Mouse (Mus musculus): ENCODE measurements around the gene Ankrd63. TPM values are rescaled to one million over a fixed set of nuclear protein-coding genes. Genes with fewer than 3 reads are reported as not detected.
A peak's percentile ranks its signal among the peaks of the same experiment; 100 is the strongest.

The Ankrd63 gene
- polyA plus RNA-seq, 1 experiment from 2014 or later, result 0.06 TPM

DNA sequence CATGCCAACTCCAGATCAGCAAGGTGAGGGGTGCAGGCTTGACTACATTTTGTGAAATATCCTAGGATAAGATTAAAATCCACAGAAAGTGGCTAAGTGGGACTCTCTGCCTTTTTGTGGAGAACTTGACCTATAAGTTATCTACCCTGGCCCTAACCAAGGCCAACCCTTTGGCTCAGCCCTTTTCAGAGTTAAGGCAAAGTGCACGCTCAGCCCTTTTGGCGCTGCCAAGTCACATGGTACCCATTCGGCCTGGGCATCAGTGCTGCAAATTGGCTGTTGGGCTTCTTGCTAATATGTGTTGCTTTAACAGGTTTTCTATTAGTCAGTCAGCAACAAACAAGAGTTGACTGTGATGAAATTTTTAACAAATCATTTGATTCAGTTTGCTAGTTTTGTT, 16.0 kb downstream of the Ankrd63 start:
- WGBS (ENCODE audit: insufficient replicate concordance), result 80% methylated on average over 3 of the region's 3 CpGs

DNA sequence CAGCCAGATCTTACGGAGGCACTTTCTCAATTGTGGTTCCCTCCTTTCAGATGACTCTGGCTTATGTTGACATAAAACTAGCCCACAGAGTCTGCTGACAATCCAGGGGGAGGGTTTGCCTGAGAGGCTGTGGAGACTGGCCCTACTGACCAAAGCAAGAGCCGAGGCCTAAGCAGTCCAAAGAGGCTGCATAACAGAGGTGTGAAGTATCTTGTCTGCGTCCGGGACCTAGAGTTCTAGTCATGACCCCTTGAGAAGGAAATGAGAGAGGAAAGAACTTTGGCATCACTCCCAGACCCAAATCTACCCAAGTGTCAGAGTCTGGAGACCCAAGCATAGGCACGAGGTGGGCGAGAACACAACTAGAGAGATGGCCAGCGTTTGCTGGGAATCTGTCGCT, 17.1 kb downstream of the Ankrd63 start:
- H3K36me3 ChIP-seq (ENCODE audit: control insufficient read depth, insufficient read depth), result no peaks in the 10 kb centered on the region
- no peak overlapping the region for H3K9ac ChIP-seq (ENCODE audit: low read depth, low read length)
- H3K9me3 ChIP-seq (replicated peaks; ENCODE audit: control insufficient read depth, low read length), result no peaks in the 10 kb centered on the region
- WGBS (ENCODE audit: insufficient replicate concordance), result 59% methylated on average over 8 of the region's 8 CpGs
- no peak for ATAC-seq (ENCODE audit: low read depth)
- H3K27ac ChIP-seq (ENCODE audit: low read length), result no peak overlapping the region
- no peaks in the 10 kb centered on the region for H3K4me1 ChIP-seq (ENCODE audit: control insufficient read depth, low read depth, low read length)
- H3K4me3 ChIP-seq (ENCODE audit: low read depth, low read length), result no peak overlapping the region
- H3K4me2 ChIP-seq (ENCODE audit: low read depth, low read length), result no peak overlapping the region
- no peaks in the 10 kb centered on the region; the same call in 1 of the 2 replicates for H3K27me3 ChIP-seq (ENCODE audit: control insufficient read depth, insufficient read depth, low read depth, low read length)

More for the DNA sequence above, 16.0 kb downstream of the Ankrd63 start:
- Histone ChIP-seq H3K27ac (ENCODE audit: low read length) (no peak overlapping the region), H3K27me3 (ENCODE audit: control insufficient read depth, insufficient read depth, low read depth, low read length) (no peaks in the 10 kb centered on the region; the same call in 1 of the 2 replicates), H3K9me3 (replicated peaks; ENCODE audit: control insufficient read depth, low read length) (no peaks in the 10 kb centered on the region), H3K36me3 (ENCODE audit: control insufficient read depth, insufficient read depth) (no peaks in the 10 kb centered on the region), H3K4me2 (ENCODE audit: low read depth, low read length) (no peak overlapping the region), H3K4me3 (ENCODE audit: low read depth, low read length) (no peak overlapping the region), H3K4me1 (ENCODE audit: control insufficient read depth, low read depth, low read length) (no peaks in the 10 kb centered on the region), H3K9ac (ENCODE audit: low read depth, low read length) (no peak overlapping the region)
- no peak for ATAC-seq (ENCODE audit: low read depth)

DNA sequence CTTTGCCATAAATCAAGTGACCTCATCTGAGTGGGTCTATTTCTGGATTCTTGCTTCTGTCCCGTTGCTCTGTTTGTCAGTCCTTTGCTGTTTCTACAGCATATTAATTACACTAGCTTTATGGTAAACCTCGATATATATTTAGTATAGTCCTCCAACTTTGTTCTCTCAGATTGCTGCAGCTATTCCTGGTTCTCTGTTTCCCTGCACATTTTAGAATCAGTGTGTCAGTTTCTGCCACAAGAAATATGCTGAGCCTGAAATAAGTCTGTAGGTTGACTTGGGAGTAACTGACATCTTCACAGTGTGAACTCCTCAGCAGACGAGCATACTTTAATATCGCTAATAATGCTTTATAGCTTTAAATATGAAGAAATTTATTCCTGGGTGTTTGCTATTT, 18.7 kb downstream of the Ankrd63 start:
- Histone ChIP-seq H3K36me3 (ENCODE audit: control insufficient read depth, insufficient read depth) (no peaks in the 10 kb centered on the region), H3K4me3 (ENCODE audit: low read depth, low read length) (no peak overlapping the region), H3K4me1 (ENCODE audit: control insufficient read depth, low read depth, low read length) (no peaks in the 10 kb centered on the region), H3K27ac (ENCODE audit: low read length) (no peak overlapping the region), H3K27me3 (ENCODE audit: control insufficient read depth, insufficient read depth, low read depth, low read length) (peaks cover 1% of the 10 kb centered on the region; the same call in 1 of the 2 replicates), H3K9me3 (replicated peaks; ENCODE audit: control insufficient read depth, low read length) (no peaks in the 10 kb centered on the region), H3K9ac (ENCODE audit: low read depth, low read length) (no peak overlapping the region), H3K4me2 (ENCODE audit: low read depth, low read length) (no peak overlapping the region)
- ATAC-seq (ENCODE audit: low read depth), result no peak
- 69% methylated on average over 4 of the region's 4 CpGs for WGBS (ENCODE audit: insufficient replicate concordance)

DNA sequence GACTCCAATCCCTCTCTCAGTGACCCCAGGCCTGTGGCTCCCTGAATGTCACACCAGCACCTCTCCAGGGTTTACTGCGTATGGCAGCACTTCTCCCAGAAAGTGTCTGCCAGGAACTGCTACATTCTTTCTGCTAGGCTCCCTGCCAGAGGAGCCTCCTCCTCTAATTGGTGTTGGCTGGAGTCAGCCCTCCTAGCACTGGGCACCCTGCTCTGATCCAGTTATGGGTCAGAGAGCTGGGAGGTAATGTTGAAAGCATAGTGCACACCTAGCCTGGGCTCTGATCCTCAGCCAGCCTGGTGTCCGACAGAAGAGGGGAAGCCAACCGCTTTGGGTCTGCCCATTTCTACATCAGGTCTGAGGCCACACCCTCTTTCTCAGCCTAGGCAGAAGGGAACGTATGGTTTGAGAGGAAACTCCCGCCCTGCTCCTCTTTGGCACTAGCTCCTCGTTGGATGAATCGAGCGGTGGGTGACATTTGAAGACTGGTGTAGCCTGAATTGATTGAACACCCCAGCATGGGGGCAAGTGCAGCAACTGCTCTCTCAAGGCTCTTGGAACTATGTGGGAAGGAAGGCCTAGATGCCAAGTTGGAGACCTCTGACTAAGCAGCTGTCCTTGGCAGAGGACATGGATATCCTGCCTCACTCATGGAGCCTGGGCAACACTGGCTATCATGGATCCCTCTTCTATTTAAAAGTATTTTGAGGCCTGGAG, 21.1 kb downstream of the Ankrd63 start:
- H3K27ac ChIP-seq (ENCODE audit: low read length), result no peak overlapping the region
- no peak overlapping the region for H3K9ac ChIP-seq (ENCODE audit: low read depth, low read length)
- no peak overlapping the region for H3K4me3 ChIP-seq (ENCODE audit: low read depth, low read length)
- no peak for ATAC-seq (ENCODE audit: low read depth)
- H3K4me1 ChIP-seq (ENCODE audit: control insufficient read depth, low read depth, low read length), result peaks cover 3% of the 10 kb centered on the region
- H3K36me3 ChIP-seq (ENCODE audit: control insufficient read depth, insufficient read depth), result no peaks in the 10 kb centered on the region
- WGBS (ENCODE audit: insufficient replicate concordance), result 35% methylated on average over 8 of the region's 8 CpGs
- no peak overlapping the region for H3K4me2 ChIP-seq (ENCODE audit: low read depth, low read length)
- no peaks in the 10 kb centered on the region for H3K9me3 ChIP-seq (replicated peaks; ENCODE audit: control insufficient read depth, low read length)
- peaks cover 17% of the 10 kb centered on the region for H3K27me3 ChIP-seq (ENCODE audit: control insufficient read depth, insufficient read depth, low read depth, low read length)

DNA sequence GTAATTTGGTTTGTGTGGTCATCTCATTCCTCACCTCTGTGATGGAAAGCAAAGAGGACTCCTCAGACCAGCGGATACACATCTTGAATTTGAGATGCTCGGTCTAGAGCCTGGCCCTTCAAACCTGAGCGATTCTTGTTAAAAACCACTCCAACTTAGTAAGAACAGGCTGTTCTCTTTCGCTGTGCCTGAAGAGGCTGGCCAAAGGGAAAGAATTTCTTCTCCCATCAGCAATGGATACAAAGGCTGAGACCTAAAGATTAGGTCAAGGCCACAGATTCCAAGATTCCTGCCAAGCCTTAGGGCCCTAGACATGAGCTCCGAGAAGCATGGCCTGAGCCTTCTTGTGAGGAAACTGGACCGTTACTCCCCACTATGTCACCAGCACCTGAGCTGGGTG, 22.8 kb downstream of the Ankrd63 start:
- no peak overlapping the region for H3K27ac ChIP-seq (ENCODE audit: low read length)
- no peak for ATAC-seq (ENCODE audit: low read depth)
- H3K27me3 ChIP-seq (ENCODE audit: control insufficient read depth, insufficient read depth, low read depth, low read length), result peaks cover 34% of the 10 kb centered on the region
- no peak overlapping the region for H3K4me2 ChIP-seq (ENCODE audit: low read depth, low read length)
- peaks cover 13% of the 10 kb centered on the region for H3K4me1 ChIP-seq (ENCODE audit: control insufficient read depth, low read depth, low read length)
- no peaks in the 10 kb centered on the region for H3K9me3 ChIP-seq (replicated peaks; ENCODE audit: control insufficient read depth, low read length)
- H3K4me3 ChIP-seq (ENCODE audit: low read depth, low read length), result no peak overlapping the region
- WGBS (ENCODE audit: insufficient replicate concordance), result 76% methylated on average over 6 of the region's 6 CpGs
- H3K36me3 ChIP-seq (ENCODE audit: control insufficient read depth, insufficient read depth), result no peaks in the 10 kb centered on the region
- H3K9ac ChIP-seq (ENCODE audit: low read depth, low read length), result no peak overlapping the region

DNA sequence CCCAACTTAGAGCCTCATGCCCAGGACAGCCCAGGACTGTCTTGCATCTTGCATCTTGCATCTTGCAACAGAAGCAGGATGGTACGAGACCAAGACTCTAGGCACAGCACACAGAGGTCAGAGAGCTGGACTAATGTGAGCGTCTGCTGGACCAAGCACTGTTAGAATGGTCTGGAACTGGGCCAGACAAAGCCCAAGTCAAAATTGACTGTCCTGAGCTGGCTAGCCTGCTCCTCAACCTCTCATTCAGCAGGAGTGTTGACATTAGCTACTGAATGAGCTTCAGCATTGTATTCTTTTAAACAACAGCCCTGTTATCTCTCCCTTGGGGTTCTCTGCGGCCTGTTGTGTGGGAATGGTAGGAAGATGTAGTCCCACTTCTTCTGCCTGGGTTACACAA, 24.2 kb downstream of the Ankrd63 start:
- ATAC-seq (ENCODE audit: low read depth), result no peak
- Histone ChIP-seq H3K9me3 (replicated peaks; ENCODE audit: control insufficient read depth, low read length) (no peaks in the 10 kb centered on the region), H3K4me2 (ENCODE audit: low read depth, low read length) (no peak overlapping the region), H3K9ac (ENCODE audit: low read depth, low read length) (no peak overlapping the region), H3K4me1 (ENCODE audit: control insufficient read depth, low read depth, low read length) (peaks cover 13% of the 10 kb centered on the region), H3K27ac (ENCODE audit: low read length) (no peak overlapping the region), H3K27me3 (ENCODE audit: control insufficient read depth, insufficient read depth, low read depth, low read length) (peaks cover 46% of the 10 kb centered on the region), H3K4me3 (ENCODE audit: low read depth, low read length) (no peak overlapping the region), H3K36me3 (ENCODE audit: control insufficient read depth, insufficient read depth) (no peaks in the 10 kb centered on the region)
- 57% methylated on average over 3 of the region's 3 CpGs for WGBS (ENCODE audit: insufficient replicate concordance)

DNA sequence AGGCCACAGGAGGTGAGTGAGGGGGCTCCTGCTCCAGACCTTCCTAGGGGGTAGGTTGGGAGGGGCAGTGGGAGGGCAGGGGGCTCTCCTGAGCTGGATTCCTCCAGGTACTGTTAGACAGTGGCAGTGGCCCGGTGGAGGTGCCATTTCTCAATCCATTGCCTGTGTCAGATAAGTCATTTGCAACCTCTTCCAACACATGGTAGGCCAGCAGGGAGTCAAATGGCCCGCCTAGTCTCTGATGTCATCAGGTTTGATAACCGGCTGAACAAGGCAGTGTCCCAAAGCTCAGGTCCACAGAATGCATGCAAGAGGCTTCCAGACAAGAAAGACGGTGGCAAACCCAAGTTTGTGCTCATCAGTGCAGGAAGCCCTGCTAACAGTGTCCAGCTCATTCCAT, 25.9 kb downstream of the Ankrd63 start:
- Histone ChIP-seq H3K27ac (ENCODE audit: low read length) (no peak overlapping the region), H3K4me2 (ENCODE audit: low read depth, low read length) (peak overlapping the region; percentile 75), H3K27me3 (ENCODE audit: control insufficient read depth, insufficient read depth, low read depth, low read length) (peaks cover 50% of the 10 kb centered on the region), H3K36me3 (ENCODE audit: control insufficient read depth, insufficient read depth) (no peaks in the 10 kb centered on the region), H3K9ac (ENCODE audit: low read depth, low read length) (no peak overlapping the region), H3K9me3 (replicated peaks; ENCODE audit: control insufficient read depth, low read length) (no peaks in the 10 kb centered on the region), H3K4me3 (ENCODE audit: low read depth, low read length) (peak overlapping the region; percentile 56; the same call in 1 of the 2 replicates), H3K4me1 (ENCODE audit: control insufficient read depth, low read depth, low read length) (peaks cover 13% of the 10 kb centered on the region)
- peak; percentile 51 for ATAC-seq (ENCODE audit: low read depth)
- WGBS (ENCODE audit: insufficient replicate concordance), result 14% methylated on average over 4 of the region's 4 CpGs

DNA sequence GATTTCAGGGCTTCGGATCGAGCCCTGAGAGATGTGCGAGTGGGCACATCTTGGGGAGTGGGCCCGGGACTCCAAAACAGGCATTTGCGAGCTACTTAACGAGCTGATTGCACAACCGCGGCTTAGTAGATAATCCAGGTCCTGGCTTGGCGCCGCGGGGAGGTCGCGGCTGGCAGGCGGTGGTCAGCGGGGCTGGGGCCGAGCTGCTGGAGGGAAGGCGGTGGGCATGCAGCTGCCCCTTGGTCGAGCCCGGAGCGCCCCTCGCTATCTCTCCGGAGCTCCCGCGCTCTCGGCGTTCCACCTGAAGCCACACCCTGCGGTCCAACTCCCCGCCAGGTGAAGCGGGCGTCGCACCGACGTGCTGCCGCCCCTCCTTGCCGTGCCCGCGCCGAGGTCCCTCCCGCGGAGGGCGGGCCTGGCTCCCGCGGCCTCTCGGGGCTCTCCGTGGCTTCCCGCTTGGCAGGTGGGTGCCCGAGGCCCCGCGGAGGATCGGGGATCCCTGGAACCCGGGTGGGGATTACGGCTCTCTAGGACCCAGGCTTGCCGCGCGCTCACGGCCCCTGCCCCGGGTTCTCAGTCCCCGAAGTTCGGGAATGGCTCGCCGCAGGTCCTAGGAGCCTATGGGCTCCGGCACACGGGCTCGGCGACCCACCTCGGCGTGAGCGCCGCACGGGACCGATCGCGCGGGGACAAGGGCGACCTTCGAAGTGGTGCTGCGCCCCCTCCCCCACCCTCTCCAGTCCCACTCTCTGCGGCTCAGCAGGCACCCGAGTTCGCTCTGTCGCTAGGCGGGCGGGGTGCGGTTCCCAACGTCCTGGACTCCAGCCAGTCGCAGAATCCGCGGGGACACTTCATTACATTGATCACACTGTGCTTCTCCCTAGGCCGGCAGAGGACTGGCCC, 26.7 kb downstream of the Ankrd63 start:
- H3K27ac ChIP-seq (ENCODE audit: low read length), result no peak overlapping the region
- peaks cover 50% of the 10 kb centered on the region for H3K27me3 ChIP-seq (ENCODE audit: control insufficient read depth, insufficient read depth, low read depth, low read length)
- ATAC-seq (ENCODE audit: low read depth), result peak; percentile 33; the same call in 1 of the 2 replicates
- H3K9ac ChIP-seq (ENCODE audit: low read depth, low read length), result peak overlapping the region; percentile 38
- peaks cover 13% of the 10 kb centered on the region for H3K4me1 ChIP-seq (ENCODE audit: control insufficient read depth, low read depth, low read length)
- no peaks in the 10 kb centered on the region for H3K9me3 ChIP-seq (replicated peaks; ENCODE audit: control insufficient read depth, low read length)
- peak overlapping the region; percentile 75 for H3K4me2 ChIP-seq (ENCODE audit: low read depth, low read length)
- peak overlapping the region; percentile 56 for H3K4me3 ChIP-seq (ENCODE audit: low read depth, low read length)
- WGBS (ENCODE audit: insufficient replicate concordance), result 2% methylated on average over 88 of the region's 89 CpGs
- no peaks in the 10 kb centered on the region for H3K36me3 ChIP-seq (ENCODE audit: control insufficient read depth, insufficient read depth)

DNA sequence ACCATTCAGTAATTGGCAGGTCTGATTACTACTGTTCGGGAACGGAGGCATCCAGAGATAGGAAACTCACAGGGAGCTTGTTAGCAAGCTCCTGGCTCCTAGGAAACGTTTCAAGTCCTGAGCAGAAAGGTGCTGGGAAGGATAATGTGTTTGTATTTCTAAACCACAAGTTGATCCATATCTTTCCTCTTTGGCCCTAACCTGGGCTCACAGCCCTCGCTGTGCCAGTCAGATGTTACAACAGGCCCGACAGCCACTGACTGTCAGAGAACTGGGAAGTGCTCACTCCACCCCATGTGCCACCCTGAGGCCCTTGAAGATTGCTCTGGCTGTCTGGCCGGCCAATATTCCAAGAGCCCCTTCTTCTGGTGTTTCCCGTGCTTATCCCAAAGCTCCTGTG, 29.3 kb downstream of the Ankrd63 start:
- H3K9ac ChIP-seq (ENCODE audit: low read depth, low read length), result no peak overlapping the region
- peaks cover 43% of the 10 kb centered on the region for H3K27me3 ChIP-seq (ENCODE audit: control insufficient read depth, insufficient read depth, low read depth, low read length)
- no peaks in the 10 kb centered on the region for H3K9me3 ChIP-seq (replicated peaks; ENCODE audit: control insufficient read depth, low read length)
- no peaks in the 10 kb centered on the region for H3K36me3 ChIP-seq (ENCODE audit: control insufficient read depth, insufficient read depth)
- no peak for ATAC-seq (ENCODE audit: low read depth)
- WGBS (ENCODE audit: insufficient replicate concordance), result 23% methylated on average over 7 of the region's 7 CpGs
- H3K4me1 ChIP-seq (ENCODE audit: control insufficient read depth, low read depth, low read length), result peaks cover 13% of the 10 kb centered on the region
- no peak overlapping the region for H3K4me3 ChIP-seq (ENCODE audit: low read depth, low read length)
- no peak overlapping the region for H3K27ac ChIP-seq (ENCODE audit: low read length)
- H3K4me2 ChIP-seq (ENCODE audit: low read depth, low read length), result no peak overlapping the region
